Mouse (Mus musculus) lung, embryonic 15.5 days (tissue): Measurements from ENCODE around the gene Runx1. TPM values are rescaled to one million over a fixed set of nuclear protein-coding genes. Genes with fewer than 3 reads are reported as not detected.
A peak's percentile ranks its signal among the peaks of the same experiment; 100 is the strongest.

Source experiments
- ATAC-seq: fragments of 200-750 bp; cut with Nextera tagmentation; 2 replicates; pipeline ENCODE4 v1.8.0; 2017; ENCODE audit warnings: moderate number of reproducible peaks, borderline replicate concordance; ENCODE audit not compliant: low FRiP score, low TSS enrichment; ENCODE audit errors: extremely low read depth
- H3K27ac ChIP-seq: fragments of 300-500 bp; sonication (generic); 2 replicates; pipeline ENCODE4 v1.5.1; 2015; ENCODE audit warnings: moderate library complexity, mild to moderate bottlenecking, inconsistent platforms
- H3K27me3 ChIP-seq: fragments of 300-500 bp; sonication (generic); 2 replicates; pipeline ENCODE4 v1.6.1; 2015; ENCODE audit warnings: inconsistent platforms
- H3K36me3 ChIP-seq: fragments of 300-500 bp; sonication (generic); 2 replicates; pipeline ENCODE4 v1.6.1; 2015; ENCODE audit warnings: inconsistent platforms
- H3K4me1 ChIP-seq: fragments of 300-500 bp; sonication (generic); 2 replicates; pipeline ENCODE4 v1.6.1; 2015; ENCODE audit warnings: inconsistent platforms
- H3K4me2 ChIP-seq: fragments of 300-500 bp; sonication (generic); 2 replicates; pipeline ENCODE4 v1.6.1; 2015; ENCODE audit warnings: inconsistent platforms, mild to moderate bottlenecking, moderate library complexity
- H3K4me3 ChIP-seq: fragments of 300-500 bp; sonication (generic); 2 replicates; pipeline ENCODE4 v1.5.1; 2015; ENCODE audit warnings: mild to moderate bottlenecking, inconsistent platforms
- H3K9ac ChIP-seq: fragments of 300-500 bp; sonication (generic); 2 replicates; pipeline ENCODE4 v1.6.1; 2015; ENCODE audit warnings: inconsistent platforms
- H3K9me3 ChIP-seq: fragments of 300-500 bp; sonication (generic); 2 replicates; pipeline ENCODE4 v1.6.1; 2016; ENCODE audit warnings: inconsistent platforms
- WGBS: fragments of 180-500 bp; shearing (Covaris S2); methylation state at CpG from one replicate; pipeline ENCODE4 v1.1.7; 2015; 5-methylcytosine and 5-hydroxymethylcytosine counted together
- polyA plus RNA-seq: library from polyadenylated mRNA; unstranded; fragments of >200 nt; fragmentation: Nextera tagmentation; extraction: Ambion mirVana; gene quantifications from 2 replicates; pipeline ENCODE4 v1.2.1, GENCODE M21; 2015

Runx1 gene
- polyA plus RNA-seq, 1 experiment from 2014 or later: 10.6 TPM

GRCm38 (mm10) chr16:92611641-92612149 lies 214.3 kb downstream of the Runx1 start:
- H3K4me1 ChIP-seq: peaks cover 39% of the 10 kb centered on the region
- H3K4me2 ChIP-seq: no peak overlapping the region
- H3K4me3 ChIP-seq: no peak overlapping the region
- no peaks in the 10 kb centered on the region for H3K27me3 ChIP-seq
- H3K9me3 ChIP-seq: no peaks in the 10 kb centered on the region
- H3K9ac ChIP-seq: no peak overlapping the region
- no peaks in the 10 kb centered on the region for H3K36me3 ChIP-seq
- no peak for ATAC-seq
- peak overlapping the region; percentile 34; the same call in 1 of the 2 replicates for H3K27ac ChIP-seq
- WGBS: 72% methylated on average over 12 of the region's 12 CpGs

- no peak for ATAC-seq
- Histone ChIP-seq H3K9ac (no peak overlapping the region), H3K4me1 (peaks cover 49% of the 10 kb centered on the region), H3K36me3 (no peaks in the 10 kb centered on the region), H3K27ac (no peak overlapping the region), H3K4me3 (no peak overlapping the region), H3K9me3 (no peaks in the 10 kb centered on the region), H3K4me2 (no peak overlapping the region), H3K27me3 (peaks cover 3% of the 10 kb centered on the region; the same call in 1 of the 2 replicates)
- WGBS: 53% methylated on average over 8 of the region's 8 CpGs
These were observed 215.5 kb downstream of the Runx1 start for GRCm38 (mm10) chr16:92610464-92610863.

GRCm38 (mm10) chr16:92609717-92610077 lies 216.3 kb downstream of the Runx1 start:
- H3K4me2 ChIP-seq: no peak overlapping the region
- ATAC-seq: no peak
- H3K9me3 ChIP-seq: no peaks in the 10 kb centered on the region
- H3K27me3 ChIP-seq: peaks cover 3% of the 10 kb centered on the region; the same call in 1 of the 2 replicates
- no peaks in the 10 kb centered on the region for H3K36me3 ChIP-seq
- H3K27ac ChIP-seq: no peak overlapping the region; the same call in 1 of the 2 replicates
- 53% methylated on average over 11 of the region's 11 CpGs for WGBS
- H3K4me3 ChIP-seq: no peak overlapping the region
- H3K4me1 ChIP-seq: peaks cover 53% of the 10 kb centered on the region
- H3K9ac ChIP-seq: no peak overlapping the region

- H3K27me3 ChIP-seq: peaks cover 3% of the 10 kb centered on the region; the same call in 1 of the 2 replicates
These were observed 216.8 kb downstream of the Runx1 start for GRCm38 (mm10) chr16:92609006-92609716.

GRCm38 (mm10) chr16:92608180-92608960 lies 217.6 kb downstream of the Runx1 start:
- no peak overlapping the region for H3K9ac ChIP-seq
- H3K4me2 ChIP-seq: no peak overlapping the region
- peaks cover 3% of the 10 kb centered on the region; the same call in 1 of the 2 replicates for H3K27me3 ChIP-seq
- H3K27ac ChIP-seq: no peak overlapping the region
- no peak overlapping the region for H3K4me3 ChIP-seq
- no peak for ATAC-seq
- peaks cover 53% of the 10 kb centered on the region for H3K4me1 ChIP-seq
- no peaks in the 10 kb centered on the region for H3K36me3 ChIP-seq
- WGBS: 43% methylated on average over 14 of the region's 14 CpGs
- no peaks in the 10 kb centered on the region for H3K9me3 ChIP-seq

More at GRCm38 (mm10) chr16:92609006-92609716, 216.8 kb downstream of the Runx1 start:
- Histone ChIP-seq H3K4me1 (peaks cover 53% of the 10 kb centered on the region), H3K4me2 (no peak overlapping the region), H3K36me3 (no peaks in the 10 kb centered on the region), H3K9me3 (no peaks in the 10 kb centered on the region), H3K4me3 (no peak overlapping the region), H3K9ac (no peak overlapping the region), H3K27ac (no peak overlapping the region; the same call in 1 of the 2 replicates)
- ATAC-seq: no peak
- 24% methylated on average over 8 of the region's 8 CpGs for WGBS

- Histone ChIP-seq H3K4me2 (no peak overlapping the region), H3K9ac (no peak overlapping the region), H3K27me3 (peaks cover 3% of the 10 kb centered on the region; the same call in 1 of the 2 replicates), H3K4me1 (peaks cover 37% of the 10 kb centered on the region), H3K36me3 (no peaks in the 10 kb centered on the region), H3K9me3 (no peaks in the 10 kb centered on the region), H3K27ac (no peak overlapping the region), H3K4me3 (no peak overlapping the region)
- 84% methylated on average over 7 of the region's 7 CpGs for WGBS
- peak; percentile 30 for ATAC-seq
These were observed 219.4 kb downstream of the Runx1 start for GRCm38 (mm10) chr16:92606491-92606965.

- Histone ChIP-seq H3K36me3 (no peaks in the 10 kb centered on the region), H3K27ac (no peak overlapping the region), H3K4me2 (peak overlapping the region; percentile 59), H3K4me1 (peaks cover 35% of the 10 kb centered on the region), H3K9me3 (no peaks in the 10 kb centered on the region), H3K4me3 (peak overlapping the region; percentile 40), H3K9ac (peak overlapping the region; percentile 38; the same call in 1 of the 2 replicates), H3K27me3 (peaks cover 3% of the 10 kb centered on the region; the same call in 1 of the 2 replicates)
- peak; percentile 47 for ATAC-seq
- 15% methylated on average over 63 of the region's 64 CpGs for WGBS
These were observed 220.1 kb downstream of the Runx1 start for GRCm38 (mm10) chr16:92605606-92606490.

GRCm38 (mm10) chr16:92602504-92602903 lies 223.4 kb downstream of the Runx1 start:
- H3K9me3 ChIP-seq: no peaks in the 10 kb centered on the region
- H3K27me3 ChIP-seq: peaks cover 3% of the 10 kb centered on the region; the same call in 1 of the 2 replicates
- H3K36me3 ChIP-seq: no peaks in the 10 kb centered on the region
- no peak for ATAC-seq
- H3K4me2 ChIP-seq: no peak overlapping the region
- WGBS: 71% methylated on average over 11 of the region's 11 CpGs
- H3K9ac ChIP-seq: no peak overlapping the region
- H3K27ac ChIP-seq: no peak overlapping the region
- H3K4me3 ChIP-seq: no peak overlapping the region
- H3K4me1 ChIP-seq: peaks cover 14% of the 10 kb centered on the region

GRCm38 (mm10) chr16:92601270-92601826 lies 224.6 kb downstream of the Runx1 start:
- Histone ChIP-seq H3K27me3 (peaks cover 3% of the 10 kb centered on the region; the same call in 1 of the 2 replicates), H3K4me1 (peaks cover 11% of the 10 kb centered on the region), H3K36me3 (no peaks in the 10 kb centered on the region), H3K4me3 (no peak overlapping the region), H3K4me2 (no peak overlapping the region), H3K9me3 (no peaks in the 10 kb centered on the region), H3K27ac (no peak overlapping the region), H3K9ac (no peak overlapping the region)
- no peak for ATAC-seq
- WGBS: 70% methylated on average over 9 of the region's 9 CpGs

GRCm38 (mm10) chr16:92599451-92599850 lies 226.5 kb downstream of the Runx1 start:
- Histone ChIP-seq H3K36me3 (no peaks in the 10 kb centered on the region), H3K4me2 (no peak overlapping the region), H3K4me1 (no peaks in the 10 kb centered on the region), H3K27ac (no peak overlapping the region), H3K27me3 (peaks cover 6% of the 10 kb centered on the region; the same call in 1 of the 2 replicates), H3K9ac (no peak overlapping the region), H3K4me3 (no peak overlapping the region), H3K9me3 (no peaks in the 10 kb centered on the region)
- no peak for ATAC-seq
- WGBS: 54% methylated on average over 11 of the region's 11 CpGs

- WGBS: 64% methylated on average over 11 of the region's 11 CpGs
- ATAC-seq: no peak
- H3K4me3 ChIP-seq: no peak overlapping the region
- no peaks in the 10 kb centered on the region for H3K4me1 ChIP-seq
- H3K27me3 ChIP-seq: peaks cover 6% of the 10 kb centered on the region; the same call in 1 of the 2 replicates
- H3K9ac ChIP-seq: no peak overlapping the region
- H3K36me3 ChIP-seq: no peaks in the 10 kb centered on the region
- no peak overlapping the region for H3K4me2 ChIP-seq
- no peaks in the 10 kb centered on the region for H3K9me3 ChIP-seq
- H3K27ac ChIP-seq: no peak overlapping the region
These were observed 228.3 kb downstream of the Runx1 start for GRCm38 (mm10) chr16:92597655-92598054.
